Mouse (Mus musculus): ENCODE measurements around the gene Prpsap1. TPM values are rescaled to one million over a fixed set of nuclear protein-coding genes. Genes with fewer than 3 reads are reported as not detected.

Prpsap1 gene
- polyA plus RNA-seq, 1 experiment from 2014 or later: 64.4 TPM

GRCm38 (mm10) chr11:116511301-116511868 is 17.4 kb upstream of the Prpsap1 start:
- no peak overlapping the region for H3K9ac ChIP-seq (replicated peaks)
- H3K4me1 ChIP-seq (ENCODE audit: insufficient read depth): peaks cover 7% of the 10 kb centered on the region
- H3K9me3 ChIP-seq (ENCODE audit: low read length): no peaks in the 10 kb centered on the region; the same call in 1 of the 2 replicates
- TF ChIP-seq EP300 (IDR thresholded peaks at IDR 0.05; ENCODE audit: low read depth) (no peak), CTCF (IDR thresholded peaks at IDR 0.05; ENCODE audit: low read depth) (no peak)
- H3K36me3 ChIP-seq (replicated peaks; ENCODE audit: insufficient read depth, low read length): no peaks in the 10 kb centered on the region
- H3K27ac ChIP-seq (ENCODE audit: low read depth): no peak overlapping the region
- H3K4me2 ChIP-seq (ENCODE audit: low read depth, low read length): no peak overlapping the region
- ATAC-seq (peak; percentile 44; the same call in 1 of the 2 replicates), DNase-seq (peak; percentile 64)
- 51% methylated on average over 7 of the region's 7 CpGs for WGBS (ENCODE audit: insufficient replicate concordance)
- no peak overlapping the region for H3K4me3 ChIP-seq (ENCODE audit: low read depth, low read length)
- H3K27me3 ChIP-seq (ENCODE audit: insufficient read depth, low read length): 0 out of 2 replicates have a peak, but pooled peaks cover 7% of the 10 kb centered on the region

DNA sequence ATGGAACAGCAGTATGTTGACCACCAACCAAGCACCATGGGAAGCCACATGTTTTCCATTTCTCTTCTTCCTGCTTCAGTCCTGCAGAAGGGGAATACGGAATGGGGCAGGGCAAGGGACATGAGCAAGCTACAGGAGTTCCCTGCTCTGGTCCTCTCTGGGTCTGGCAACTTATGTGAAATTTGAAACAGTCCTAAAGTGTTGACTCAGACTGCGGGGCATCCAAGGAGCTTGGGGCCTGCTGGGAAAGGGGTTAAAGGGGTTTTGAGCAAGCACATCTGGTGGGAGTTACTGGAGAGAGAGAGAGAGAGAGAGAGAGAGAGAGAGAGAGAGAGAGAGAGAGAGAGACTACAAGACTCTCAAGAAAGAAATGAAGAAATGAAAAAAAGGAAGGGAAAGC is 14.7 kb upstream of the Prpsap1 start:
- H3K4me3 ChIP-seq (ENCODE audit: low read depth, low read length): no peak overlapping the region
- TF ChIP-seq CTCF (IDR thresholded peaks at IDR 0.05; ENCODE audit: low read depth) (no peak), EP300 (IDR thresholded peaks at IDR 0.05; ENCODE audit: low read depth) (no peak)
- DNase-seq: no peak
- H3K4me1 ChIP-seq (ENCODE audit: insufficient read depth): peaks cover 14% of the 10 kb centered on the region
- H3K9ac ChIP-seq (replicated peaks): no peak overlapping the region
- no peak overlapping the region for H3K27ac ChIP-seq (ENCODE audit: low read depth)
- H3K36me3 ChIP-seq (replicated peaks; ENCODE audit: insufficient read depth, low read length): no peaks in the 10 kb centered on the region
- H3K27me3 ChIP-seq (ENCODE audit: insufficient read depth, low read length): no peaks in the 10 kb centered on the region
- H3K9me3 ChIP-seq (ENCODE audit: low read length): no peaks in the 10 kb centered on the region; the same call in 1 of the 2 replicates
- WGBS (ENCODE audit: insufficient replicate concordance): 85% methylated on average over 2 of the region's 2 CpGs
- ATAC-seq: no peak
- no peak overlapping the region for H3K4me2 ChIP-seq (ENCODE audit: low read depth, low read length)

DNA sequence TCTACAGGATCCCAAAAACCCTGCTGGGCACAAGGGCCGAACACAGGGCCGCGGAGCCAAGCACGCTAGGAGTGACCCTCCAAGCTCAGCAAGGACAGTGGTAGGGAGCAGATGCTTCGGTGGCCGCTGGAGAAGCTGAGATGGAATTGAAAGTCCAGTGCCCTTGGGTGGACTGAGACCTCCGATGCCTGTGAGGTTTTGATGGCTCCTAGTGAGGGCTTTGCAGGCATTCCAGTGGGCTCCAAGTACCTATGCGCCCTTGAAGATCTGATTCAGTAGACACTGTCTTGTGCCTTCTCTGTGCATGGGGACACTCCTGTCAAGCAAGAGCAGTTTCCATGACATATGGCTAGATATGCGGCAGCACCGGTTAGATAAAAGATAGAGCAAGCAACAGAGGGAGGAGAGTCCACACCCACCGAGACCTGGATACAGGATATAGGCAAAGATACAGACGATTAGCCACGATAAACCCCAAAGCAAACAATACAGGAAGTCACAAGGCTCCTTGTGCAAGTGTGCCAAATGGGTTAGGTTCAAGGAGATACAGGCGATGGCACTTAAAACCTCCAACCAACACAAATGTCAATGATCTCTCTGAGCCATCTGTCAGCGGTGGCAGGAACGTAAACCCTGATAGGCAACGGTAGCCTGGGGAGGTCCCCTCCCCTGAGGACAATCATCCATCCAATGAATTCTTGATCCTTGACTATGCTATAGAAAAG is 12.3 kb upstream of the Prpsap1 start:
- DNase-seq (no peak), ATAC-seq (peak; percentile 92)
- Histone ChIP-seq H3K4me3 (ENCODE audit: low read depth, low read length) (no peak overlapping the region), H3K36me3 (replicated peaks; ENCODE audit: insufficient read depth, low read length) (no peaks in the 10 kb centered on the region), H3K9ac (replicated peaks) (0 out of 2 replicates have a peak overlapping the region, but pooled peaks have one; percentile 41), H3K27me3 (ENCODE audit: insufficient read depth, low read length) (no peaks in the 10 kb centered on the region), H3K27ac (ENCODE audit: low read depth) (peak overlapping the region; percentile 80), H3K4me1 (ENCODE audit: insufficient read depth) (peaks cover 12% of the 10 kb centered on the region), H3K9me3 (ENCODE audit: low read length) (no peaks in the 10 kb centered on the region; the same call in 1 of the 2 replicates), H3K4me2 (ENCODE audit: low read depth, low read length) (peak overlapping the region; percentile 42)
- 58% methylated on average over 17 of the region's 17 CpGs for WGBS (ENCODE audit: insufficient replicate concordance)
- TF ChIP-seq EP300 (IDR thresholded peaks at IDR 0.05; ENCODE audit: low read depth): peak; percentile 96
- no peak for TF ChIP-seq CTCF (IDR thresholded peaks at IDR 0.05; ENCODE audit: low read depth)

DNA sequence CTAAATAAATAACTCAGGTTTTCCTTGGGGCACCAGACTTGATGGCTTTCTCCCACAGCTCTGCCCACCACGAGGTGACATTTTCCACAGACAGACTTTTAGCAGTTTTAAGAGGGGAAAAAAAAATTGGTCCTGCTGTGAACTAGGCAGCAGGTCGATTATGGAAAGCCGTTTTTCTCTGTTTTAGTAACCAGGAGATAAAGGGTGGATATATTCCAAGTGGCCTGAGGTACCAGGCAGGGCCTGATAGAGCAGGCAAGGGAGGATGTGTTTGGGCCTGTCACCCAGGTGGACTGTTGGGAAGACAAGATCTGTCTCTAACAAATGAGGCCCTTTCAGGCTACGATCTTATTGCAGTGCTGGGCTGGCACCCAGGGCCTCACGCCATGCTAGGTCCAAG is 11.6 kb upstream of the Prpsap1 start:
- no peaks in the 10 kb centered on the region for H3K27me3 ChIP-seq (ENCODE audit: insufficient read depth, low read length)
- 0 out of 2 replicates have a peak overlapping the region, but pooled peaks have one; percentile 42 for H3K4me2 ChIP-seq (ENCODE audit: low read depth, low read length)
- H3K9ac ChIP-seq (replicated peaks): no peak overlapping the region
- WGBS (ENCODE audit: insufficient replicate concordance): 46% methylated on average over 5 of the region's 5 CpGs
- peaks cover 10% of the 10 kb centered on the region for H3K4me1 ChIP-seq (ENCODE audit: insufficient read depth)
- DNase-seq (no peak), ATAC-seq (no peak)
- H3K9me3 ChIP-seq (ENCODE audit: low read length): no peaks in the 10 kb centered on the region
- H3K27ac ChIP-seq (ENCODE audit: low read depth): peak overlapping the region; percentile 80
- TF ChIP-seq CTCF (IDR thresholded peaks at IDR 0.05; ENCODE audit: low read depth) (no peak), EP300 (IDR thresholded peaks at IDR 0.05; ENCODE audit: low read depth) (peak; percentile 64)
- H3K36me3 ChIP-seq (replicated peaks; ENCODE audit: insufficient read depth, low read length): no peaks in the 10 kb centered on the region
- no peak overlapping the region for H3K4me3 ChIP-seq (ENCODE audit: low read depth, low read length)

DNA sequence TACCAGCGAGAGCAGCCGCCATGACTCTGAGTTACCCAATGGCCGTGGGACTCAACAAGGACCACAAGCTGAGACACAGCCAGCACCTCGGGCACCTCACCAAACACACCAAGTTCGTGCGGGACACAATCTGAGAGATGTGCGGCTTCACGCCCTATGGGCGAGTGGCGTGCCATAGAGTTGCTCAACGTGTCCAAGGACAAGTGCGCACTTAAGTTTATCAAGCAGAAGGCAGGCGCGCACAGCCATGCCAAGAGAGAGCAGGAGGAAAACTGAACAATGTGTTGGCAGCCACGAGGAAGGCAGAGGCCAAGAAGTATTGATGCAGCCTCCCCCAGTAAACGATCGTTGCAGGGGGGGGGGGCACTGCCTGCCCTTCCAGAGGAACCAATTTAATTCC is 10.5 kb upstream of the Prpsap1 start:
- Histone ChIP-seq H3K4me1 (ENCODE audit: insufficient read depth) (peaks cover 10% of the 10 kb centered on the region), H3K4me3 (ENCODE audit: low read depth, low read length) (no peak overlapping the region), H3K36me3 (replicated peaks; ENCODE audit: insufficient read depth, low read length) (no peaks in the 10 kb centered on the region), H3K4me2 (ENCODE audit: low read depth, low read length) (no peak overlapping the region), H3K9me3 (ENCODE audit: low read length) (no peaks in the 10 kb centered on the region), H3K27ac (ENCODE audit: low read depth) (no peak overlapping the region), H3K27me3 (ENCODE audit: insufficient read depth, low read length) (no peaks in the 10 kb centered on the region), H3K9ac (replicated peaks) (no peak overlapping the region)
- DNase-seq (no peak), ATAC-seq (no peak)
- TF ChIP-seq CTCF (IDR thresholded peaks at IDR 0.05; ENCODE audit: low read depth): no peak
- TF ChIP-seq EP300 (IDR thresholded peaks at IDR 0.05; ENCODE audit: low read depth): no peak
- WGBS (ENCODE audit: insufficient replicate concordance): 90% methylated on average over 17 of the region's 17 CpGs

GRCm38 (mm10) chr11:116501005-116501746 is 7.2 kb upstream of the Prpsap1 start:
- ATAC-seq (peak; percentile 66), DNase-seq (no peak)
- Histone ChIP-seq H3K9me3 (ENCODE audit: low read length) (no peaks in the 10 kb centered on the region), H3K36me3 (replicated peaks; ENCODE audit: insufficient read depth, low read length) (no peaks in the 10 kb centered on the region), H3K4me1 (ENCODE audit: insufficient read depth) (peaks cover 5% of the 10 kb centered on the region), H3K4me3 (ENCODE audit: low read depth, low read length) (no peak overlapping the region), H3K27ac (ENCODE audit: low read depth) (no peak overlapping the region), H3K27me3 (ENCODE audit: insufficient read depth, low read length) (no peaks in the 10 kb centered on the region), H3K9ac (replicated peaks) (no peak overlapping the region), H3K4me2 (ENCODE audit: low read depth, low read length) (no peak overlapping the region)
- no peak for TF ChIP-seq EP300 (IDR thresholded peaks at IDR 0.05; ENCODE audit: low read depth)
- TF ChIP-seq CTCF (IDR thresholded peaks at IDR 0.05; ENCODE audit: low read depth): peak; percentile 71
- WGBS (ENCODE audit: insufficient replicate concordance): 26% methylated on average over 7 of the region's 7 CpGs
